Comparison of ENCODE assay signal across 8 mouse cellular contexts in genomic region chr19:3946715-3947114, GRCm38 (mm10). TPM values are rescaled to one million over a fixed set of nuclear protein-coding genes. Genes with fewer than 3 reads are reported as not detected.
DNase-seq lines count a peak whose midpoint lies in the region; ATAC-seq and TF ChIP-seq lines count a peak whose summit lies in the region.

No protein-coding gene starts in this region.

- no peak overlapping the region for H3K9ac ChIP-seq in MEL (ENCODE audit: control insufficient read depth, low read depth, low read length, poor library complexity, severe bottlenecking)
- H3K9ac ChIP-seq in kidney, embryonic 14.5 days (ENCODE audit: low read depth, low read length), result no peak overlapping the region
- H3K9ac ChIP-seq in liver, postnatal 0 days (replicated peaks), result no peak overlapping the region
- no peak overlapping the region for H3K9ac ChIP-seq in neural tube, embryonic 15.5 days (replicated peaks)

- H3K79me2 ChIP-seq in MEL (ENCODE audit: control insufficient read depth, insufficient read depth, low read length, poor library complexity), result no peaks in the 10 kb centered on the region

- peaks cover 0 to 5% of the 10 kb centered on the region in 2 experiments; a peak in 2 of 4 replicates for H3K36me3 ChIP-seq in MEL (ENCODE audit: control insufficient read depth in 1 of 2, insufficient read depth in 2 of 2, low read length in 2 of 2)
- no peaks in the 10 kb centered on the region for H3K36me3 ChIP-seq in kidney, embryonic 14.5 days (ENCODE audit: control insufficient read depth, insufficient read depth, low read length)
- peaks cover 37% of the 10 kb centered on the region for H3K36me3 ChIP-seq in liver, postnatal 0 days (replicated peaks; ENCODE audit: insufficient read depth, low read length)
- no peaks in the 10 kb centered on the region for H3K36me3 ChIP-seq in neural tube, embryonic 15.5 days

- peak; percentile 86 for TF ChIP-seq RAD21 in MEL (IDR thresholded peaks at IDR 0.05; ENCODE audit: low read depth, low read length)

- ATAC-seq in kidney, embryonic 14.5 days (ENCODE audit: low FRiP score, low TSS enrichment), result 0 out of 2 replicates have a peak, but pooled peaks have one; percentile 61
- ATAC-seq in liver, postnatal 0 days, result peak; percentile 61
- peak; percentile 63 for ATAC-seq in neural tube, embryonic 15.5 days (ENCODE audit: low FRiP score)

- peak; percentile 76 to 80 for DNase-seq in B cell, adult 2 months
- DNase-seq in MEL (ENCODE audit: low read depth, low spot score), result peak; percentile 71
- peak; percentile 63 to 73 for DNase-seq in cerebellum, postnatal 36 days
- peak; percentile 69 for DNase-seq in gastrocnemius, postnatal 10 days
- DNase-seq in liver, postnatal 0 days, result peak; percentile 74
- peak; percentile 72 for DNase-seq in thymus, postnatal 0 days (ENCODE audit: low spot score)

- H3K4me2 ChIP-seq in kidney, embryonic 14.5 days (replicated peaks; ENCODE audit: low read depth, low read length), result no peak overlapping the region
- no peak overlapping the region for H3K4me2 ChIP-seq in liver, postnatal 0 days (ENCODE audit: low read depth, low read length)
- no peak overlapping the region for H3K4me2 ChIP-seq in neural tube, embryonic 15.5 days

- H3K27me3 ChIP-seq in MEL (ENCODE audit: control insufficient read depth in 1 of 2, insufficient read depth in 2 of 2, low read length in 2 of 2), result no peaks in the 10 kb centered on the region
- no peaks in the 10 kb centered on the region for H3K27me3 ChIP-seq in kidney, embryonic 14.5 days (ENCODE audit: control insufficient read depth, insufficient read depth, low read length)
- H3K27me3 ChIP-seq in liver, postnatal 0 days (ENCODE audit: insufficient read depth, low read length), result no peaks in the 10 kb centered on the region
- H3K27me3 ChIP-seq in neural tube, embryonic 15.5 days (replicated peaks), result peaks cover 11% of the 10 kb centered on the region; the same call in 1 of the 2 replicates

- peak; percentile 76 to 94 (median 83) for TF ChIP-seq CTCF in MEL (IDR thresholded peaks at IDR 0.05 in 2 of 3, conservative IDR thresholded peaks at IDR 0.05 in 1 of 3; ENCODE audit: control insufficient read depth in 1 of 3, insufficient read depth in 1 of 3, low read depth in 2 of 3, low read length in 3 of 3, poor library complexity in 1 of 3, severe bottlenecking in 1 of 3)
- peak; percentile 93 for TF ChIP-seq CTCF in liver, postnatal 0 days (IDR thresholded peaks at IDR 0.05; ENCODE audit: low read depth)

- H3K9me3 ChIP-seq in MEL (replicated peaks; ENCODE audit: insufficient read depth, low read length), result no peaks in the 10 kb centered on the region
- no peaks in the 10 kb centered on the region for H3K9me3 ChIP-seq in kidney, embryonic 14.5 days (ENCODE audit: control insufficient read depth, low read length)
- no peaks in the 10 kb centered on the region for H3K9me3 ChIP-seq in liver, postnatal 0 days (ENCODE audit: low read length)
- H3K9me3 ChIP-seq in neural tube, embryonic 15.5 days (replicated peaks), result no peaks in the 10 kb centered on the region

- TF ChIP-seq EP300 in MEL (IDR thresholded peaks at IDR 0.05; ENCODE audit: low read depth in 1 of 2, low read length in 2 of 2), result no peak
- no peak for TF ChIP-seq EP300 in liver, postnatal 0 days (IDR thresholded peaks at IDR 0.05; ENCODE audit: low read depth)

- peaks cover 4 to 6% of the 10 kb centered on the region in 2 experiments; a peak in 3 of 4 replicates for H3K4me1 ChIP-seq in MEL (ENCODE audit: control insufficient read depth in 1 of 2, insufficient read depth in 2 of 2, low read length in 2 of 2)
- H3K4me1 ChIP-seq in kidney, embryonic 14.5 days (ENCODE audit: control insufficient read depth, insufficient read depth, low read length), result no peaks in the 10 kb centered on the region
- H3K4me1 ChIP-seq in liver, postnatal 0 days (ENCODE audit: insufficient read depth), result peaks cover 16% of the 10 kb centered on the region
- H3K4me1 ChIP-seq in neural tube, embryonic 15.5 days, result no peaks in the 10 kb centered on the region

- WGBS in kidney, embryonic 14.5 days, result 17% methylated on average over 2 of the region's 2 CpGs
- WGBS in liver, postnatal 0 days (ENCODE audit: insufficient replicate concordance), result 21% methylated on average over 2 of the region's 2 CpGs
- WGBS in neural tube, embryonic 15.5 days, result 19% methylated on average over 2 of the region's 2 CpGs

- no peak for TF ChIP-seq POLR2A in MEL (IDR thresholded peaks at IDR 0.05; ENCODE audit: control insufficient read depth in 1 of 2, insufficient read depth in 1 of 2, low read depth in 1 of 2, low read length in 2 of 2, poor library complexity in 1 of 2)

- H3K27ac ChIP-seq in MEL (ENCODE audit: control insufficient read depth, low read depth, low read length), result no peak overlapping the region
- no peak overlapping the region for H3K27ac ChIP-seq in kidney, embryonic 14.5 days (ENCODE audit: low read depth, low read length)
- H3K27ac ChIP-seq in liver, postnatal 0 days (ENCODE audit: low read depth), result no peak overlapping the region
- H3K27ac ChIP-seq in neural tube, embryonic 15.5 days (replicated peaks), result no peak overlapping the region

- no peak overlapping the region for H3K4me3 ChIP-seq in MEL (ENCODE audit: control insufficient read depth in 1 of 2, insufficient read depth in 1 of 2, low read depth in 2 of 2, low read length in 2 of 2)
- no peak overlapping the region for H3K4me3 ChIP-seq in kidney, embryonic 14.5 days (ENCODE audit: low read length)
- no peak overlapping the region for H3K4me3 ChIP-seq in liver, postnatal 0 days (ENCODE audit: low read depth, low read length)
- H3K4me3 ChIP-seq in neural tube, embryonic 15.5 days (replicated peaks), result no peak overlapping the region

TF ChIP-seq in MEL, 35 proteins besides CTCF, POLR2A, EP300 and RAD21:
- TF ChIP-seq SMC3 (IDR thresholded peaks at IDR 0.05; ENCODE audit: low read depth, low read length) (peak; percentile 69), ZC3H11A (IDR thresholded peaks at IDR 0.05; ENCODE audit: low read depth, low read length) (peak; percentile 68), CHD2 (IDR thresholded peaks at IDR 0.05; ENCODE audit: low read length) (no peak)

RNA-seq across cellular contexts. Expression of gene Unc93b1, which starts 11.7 kb away (rescaled TPM):
- total RNA-seq in MEL (2012; rRNA removed), result 4.3 and 4.7 TPM in 2 replicates
- 1 to 10 TPM in 1 of 2 experiments, not detected in 1; 8.2 TPM for polyA plus RNA-seq in MEL (2012; ENCODE audit: insufficient read depth in 1 of 2, insufficient read length in 2 of 2, low read depth in 1 of 2, low replicate concordance in 2 of 2, missing spikeins in 1 of 2)
- 10 to 100 TPM; 19.6 to 20.1 TPM for total RNA-seq in gastrocnemius, postnatal 10 days (2021)
- polyA plus RNA-seq in kidney, embryonic 14.5 days (2014; fragmentation: Nextera tagmentation; extraction: Ambion mirVana), result 7.0 and 12.4 TPM in 2 replicates
- 42.6 and 48.1 TPM in 2 replicates for polyA plus RNA-seq in liver, postnatal 0 days (2015; fragmentation: Nextera tagmentation; extraction: Ambion mirVana)
- polyA plus RNA-seq in neural tube, embryonic 15.5 days (2015; fragmentation: Nextera tagmentation; extraction: Ambion mirVana), result 15.0 and 20.6 TPM in 2 replicates
- polyA plus RNA-seq in thymus, postnatal 0 days (2015; fragmentation: Nextera tagmentation; extraction: Ambion mirVana), result 32.2 and 34.2 TPM in 2 replicates

RNA-seq across cellular contexts. Expression of gene Aldh3b3, which starts 11.7 kb away (rescaled TPM):
- not detected in 2 replicates for total RNA-seq in MEL (2012; rRNA removed)
- not detected for polyA plus RNA-seq in MEL (2012; ENCODE audit: insufficient read depth in 1 of 2, insufficient read length in 2 of 2, low read depth in 1 of 2, low replicate concordance in 2 of 2, missing spikeins in 1 of 2)
- total RNA-seq in gastrocnemius, postnatal 10 days (2021), result not detected
- not detected in 2 replicates for polyA plus RNA-seq in kidney, embryonic 14.5 days (2014; fragmentation: Nextera tagmentation; extraction: Ambion mirVana)
- 0.04 and 0.13 TPM in 2 replicates for polyA plus RNA-seq in liver, postnatal 0 days (2015; fragmentation: Nextera tagmentation; extraction: Ambion mirVana)
- polyA plus RNA-seq in neural tube, embryonic 15.5 days (2015; fragmentation: Nextera tagmentation; extraction: Ambion mirVana), result not detected in 2 replicates
- polyA plus RNA-seq in thymus, postnatal 0 days (2015; fragmentation: Nextera tagmentation; extraction: Ambion mirVana), result 0.07 TPM in 1 of 2 replicates, not detected in the other

RNA-seq across cellular contexts. Expression of gene Aldh3b1, which starts 17.1 kb away (rescaled TPM):
- total RNA-seq in MEL (2012; rRNA removed), result 0.07 and 0.08 TPM in 2 replicates
- under 1 TPM in 1 of 2 experiments, not detected in 1; 0.10 TPM for polyA plus RNA-seq in MEL (2012; ENCODE audit: insufficient read depth in 1 of 2, insufficient read length in 2 of 2, low read depth in 1 of 2, low replicate concordance in 2 of 2, missing spikeins in 1 of 2)
- 1 to 10 TPM; 4.2 to 5.7 TPM for total RNA-seq in gastrocnemius, postnatal 10 days (2021)
- polyA plus RNA-seq in kidney, embryonic 14.5 days (2014; fragmentation: Nextera tagmentation; extraction: Ambion mirVana), result 2.8 and 3.0 TPM in 2 replicates
- polyA plus RNA-seq in liver, postnatal 0 days (2015; fragmentation: Nextera tagmentation; extraction: Ambion mirVana), result 9.5 TPM in 2 replicates
- 2.5 and 3.8 TPM in 2 replicates for polyA plus RNA-seq in neural tube, embryonic 15.5 days (2015; fragmentation: Nextera tagmentation; extraction: Ambion mirVana)
- 4.6 and 5.3 TPM in 2 replicates for polyA plus RNA-seq in thymus, postnatal 0 days (2015; fragmentation: Nextera tagmentation; extraction: Ambion mirVana)

RNA-seq across cellular contexts. Expression of gene Aldh3b2, which starts 25.4 kb away (rescaled TPM):
- total RNA-seq in MEL (2012; rRNA removed), result not detected in 2 replicates
- not detected for polyA plus RNA-seq in MEL (2012; ENCODE audit: insufficient read depth in 1 of 2, insufficient read length in 2 of 2, low read depth in 1 of 2, low replicate concordance in 2 of 2, missing spikeins in 1 of 2)
- total RNA-seq in gastrocnemius, postnatal 10 days (2021), result 1 to 10 TPM in 1 of 2 experiments, under 1 TPM in 1; 0.63 to 1.0 TPM
- 1.3 and 1.6 TPM in 2 replicates for polyA plus RNA-seq in kidney, embryonic 14.5 days (2014; fragmentation: Nextera tagmentation; extraction: Ambion mirVana)
- polyA plus RNA-seq in liver, postnatal 0 days (2015; fragmentation: Nextera tagmentation; extraction: Ambion mirVana), result 0.09 and 0.11 TPM in 2 replicates
- polyA plus RNA-seq in neural tube, embryonic 15.5 days (2015; fragmentation: Nextera tagmentation; extraction: Ambion mirVana), result 0.20 and 1.6 TPM in 2 replicates
- 1.5 and 1.6 TPM in 2 replicates for polyA plus RNA-seq in thymus, postnatal 0 days (2015; fragmentation: Nextera tagmentation; extraction: Ambion mirVana)

RNA-seq across cellular contexts. Expression of gene Ndufs8, which starts 34.1 kb away (rescaled TPM):
- 204 and 205 TPM in 2 replicates for total RNA-seq in MEL (2012; rRNA removed)
- 100 to 1,000 TPM in 1 of 2 experiments, not detected in 1; 243 TPM for polyA plus RNA-seq in MEL (2012; ENCODE audit: insufficient read depth in 1 of 2, insufficient read length in 2 of 2, low read depth in 1 of 2, low replicate concordance in 2 of 2, missing spikeins in 1 of 2)
- total RNA-seq in gastrocnemius, postnatal 10 days (2021), result 100 to 1,000 TPM; 181 to 205 TPM
- polyA plus RNA-seq in kidney, embryonic 14.5 days (2014; fragmentation: Nextera tagmentation; extraction: Ambion mirVana), result 397 and 412 TPM in 2 replicates
- polyA plus RNA-seq in liver, postnatal 0 days (2015; fragmentation: Nextera tagmentation; extraction: Ambion mirVana), result 165 and 167 TPM in 2 replicates
- polyA plus RNA-seq in neural tube, embryonic 15.5 days (2015; fragmentation: Nextera tagmentation; extraction: Ambion mirVana), result 308 and 330 TPM in 2 replicates
- polyA plus RNA-seq in thymus, postnatal 0 days (2015; fragmentation: Nextera tagmentation; extraction: Ambion mirVana), result 333 and 338 TPM in 2 replicates
